Mouse (Mus musculus): ENCODE measurements around the gene Gtf2ird2. TPM values are rescaled to one million over a fixed set of nuclear protein-coding genes. Genes with fewer than 3 reads are reported as not detected.
A peak's percentile ranks its signal among the peaks of the same experiment; 100 is the strongest.

Gtf2ird2 gene
- polyA plus RNA-seq, 1 experiment from 2014 or later: 6.9 TPM

- Histone ChIP-seq H3K27ac (no peak overlapping the region), H3K9me3 (replicated peaks; ENCODE audit: low read length) (no peaks in the 10 kb centered on the region), H3K4me1 (replicated peaks; ENCODE audit: insufficient read depth, low read length) (no peaks in the 10 kb centered on the region), H3K36me3 (ENCODE audit: insufficient read depth, low read length) (peaks cover 88% of the 10 kb centered on the region), H3K4me3 (replicated peaks; ENCODE audit: low read depth, low read length) (no peak overlapping the region), H3K9ac (ENCODE audit: low read depth, low read length) (no peak overlapping the region), H3K4me2 (ENCODE audit: low read length) (no peak overlapping the region), H3K27me3 (ENCODE audit: insufficient read depth, low read length) (no peaks in the 10 kb centered on the region)
- no peak for ATAC-seq (replicated peaks; ENCODE audit: low FRiP score, low read depth)
- DNase-seq (ENCODE audit: low spot score): no peak
- TF ChIP-seq CTCF (IDR thresholded peaks at IDR 0.05; ENCODE audit: low read depth): no peak
- WGBS: 95% methylated on average over 2 of the region's 2 CpGs
These were observed 75.1 kb downstream of the Gtf2ird2 start for GRCm38 (mm10) chr5:134258934-134259333.

GRCm38 (mm10) chr5:134260001-134260636 is 76.3 kb downstream of the Gtf2ird2 start:
- WGBS: 90% methylated on average over 9 of the region's 9 CpGs
- Histone ChIP-seq H3K4me1 (replicated peaks; ENCODE audit: insufficient read depth, low read length) (no peaks in the 10 kb centered on the region), H3K9me3 (replicated peaks; ENCODE audit: low read length) (no peaks in the 10 kb centered on the region), H3K9ac (ENCODE audit: low read depth, low read length) (no peak overlapping the region), H3K4me3 (replicated peaks; ENCODE audit: low read depth, low read length) (no peak overlapping the region), H3K27ac (no peak overlapping the region), H3K27me3 (ENCODE audit: insufficient read depth, low read length) (no peaks in the 10 kb centered on the region), H3K4me2 (ENCODE audit: low read length) (no peak overlapping the region), H3K36me3 (ENCODE audit: insufficient read depth, low read length) (peaks cover 87% of the 10 kb centered on the region)
- DNase-seq (ENCODE audit: low spot score) (no peak), ATAC-seq (replicated peaks; ENCODE audit: low FRiP score, low read depth) (no peak)
- no peak for TF ChIP-seq CTCF (IDR thresholded peaks at IDR 0.05; ENCODE audit: low read depth)

GRCm38 (mm10) chr5:134265890-134266289 is 82.1 kb downstream of the Gtf2ird2 start:
- H3K4me1 ChIP-seq (replicated peaks; ENCODE audit: insufficient read depth, low read length): no peaks in the 10 kb centered on the region
- no peak overlapping the region for H3K27ac ChIP-seq
- no peak for TF ChIP-seq CTCF (IDR thresholded peaks at IDR 0.05; ENCODE audit: low read depth)
- no peak overlapping the region for H3K9ac ChIP-seq (ENCODE audit: low read depth, low read length)
- no peak for ATAC-seq (replicated peaks; ENCODE audit: low FRiP score, low read depth)
- H3K4me3 ChIP-seq (replicated peaks; ENCODE audit: low read depth, low read length): no peak overlapping the region
- no peaks in the 10 kb centered on the region for H3K9me3 ChIP-seq (replicated peaks; ENCODE audit: low read length)
- no peaks in the 10 kb centered on the region for H3K27me3 ChIP-seq (ENCODE audit: insufficient read depth, low read length)
- WGBS: 54% methylated on average over 2 of the region's 2 CpGs
- no peak for DNase-seq (ENCODE audit: low spot score)
- H3K4me2 ChIP-seq (ENCODE audit: low read length): no peak overlapping the region
- H3K36me3 ChIP-seq (ENCODE audit: insufficient read depth, low read length): peaks cover 80% of the 10 kb centered on the region

GRCm38 (mm10) chr5:134266404-134266803 is 82.6 kb downstream of the Gtf2ird2 start:
- ATAC-seq (replicated peaks; ENCODE audit: low FRiP score, low read depth) (no peak; the same call in 1 of the 2 replicates), DNase-seq (ENCODE audit: low spot score) (peak; percentile 44)
- TF ChIP-seq CTCF (IDR thresholded peaks at IDR 0.05; ENCODE audit: low read depth): no peak
- Histone ChIP-seq H3K4me3 (replicated peaks; ENCODE audit: low read depth, low read length) (no peak overlapping the region), H3K9me3 (replicated peaks; ENCODE audit: low read length) (no peaks in the 10 kb centered on the region), H3K36me3 (ENCODE audit: insufficient read depth, low read length) (peaks cover 80% of the 10 kb centered on the region), H3K27me3 (ENCODE audit: insufficient read depth, low read length) (no peaks in the 10 kb centered on the region), H3K9ac (ENCODE audit: low read depth, low read length) (no peak overlapping the region), H3K4me1 (replicated peaks; ENCODE audit: insufficient read depth, low read length) (no peaks in the 10 kb centered on the region), H3K27ac (no peak overlapping the region; the same call in 1 of the 2 replicates), H3K4me2 (ENCODE audit: low read length) (no peak overlapping the region)
- WGBS: 62% methylated on average over 18 of the region's 18 CpGs

DNA sequence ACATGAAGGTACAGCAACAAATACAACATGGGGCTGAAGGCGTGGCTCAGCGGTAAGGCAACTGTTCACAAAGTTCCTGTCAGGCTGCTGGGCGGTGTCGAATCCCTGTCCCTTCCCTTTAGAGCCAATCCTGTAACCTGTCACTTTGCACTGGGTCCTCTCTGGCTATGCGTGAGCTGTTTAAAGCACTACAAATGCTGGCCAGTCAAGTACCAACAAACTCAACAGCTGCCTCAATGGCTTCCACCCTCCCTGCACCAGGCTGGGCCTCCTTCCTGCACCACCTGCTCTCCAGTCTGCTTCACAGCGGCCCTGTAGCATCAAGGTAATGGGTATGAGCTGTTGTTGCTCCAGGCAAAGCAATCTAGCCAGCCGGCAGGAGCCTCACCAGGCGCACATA is 84.9 kb downstream of the Gtf2ird2 start:
- H3K36me3 ChIP-seq (ENCODE audit: insufficient read depth, low read length): peaks cover 82% of the 10 kb centered on the region
- ATAC-seq (replicated peaks; ENCODE audit: low FRiP score, low read depth) (no peak), DNase-seq (ENCODE audit: low spot score) (no peak)
- no peaks in the 10 kb centered on the region for H3K9me3 ChIP-seq (replicated peaks; ENCODE audit: low read length)
- no peak overlapping the region for H3K27ac ChIP-seq
- H3K4me2 ChIP-seq (ENCODE audit: low read length): no peak overlapping the region
- no peak for TF ChIP-seq CTCF (IDR thresholded peaks at IDR 0.05; ENCODE audit: low read depth)
- no peak overlapping the region for H3K4me3 ChIP-seq (replicated peaks; ENCODE audit: low read depth, low read length)
- H3K4me1 ChIP-seq (replicated peaks; ENCODE audit: insufficient read depth, low read length): no peaks in the 10 kb centered on the region
- H3K27me3 ChIP-seq (ENCODE audit: insufficient read depth, low read length): no peaks in the 10 kb centered on the region
- 96% methylated on average over 8 of the region's 8 CpGs for WGBS
- no peak overlapping the region for H3K9ac ChIP-seq (ENCODE audit: low read depth, low read length)

DNA sequence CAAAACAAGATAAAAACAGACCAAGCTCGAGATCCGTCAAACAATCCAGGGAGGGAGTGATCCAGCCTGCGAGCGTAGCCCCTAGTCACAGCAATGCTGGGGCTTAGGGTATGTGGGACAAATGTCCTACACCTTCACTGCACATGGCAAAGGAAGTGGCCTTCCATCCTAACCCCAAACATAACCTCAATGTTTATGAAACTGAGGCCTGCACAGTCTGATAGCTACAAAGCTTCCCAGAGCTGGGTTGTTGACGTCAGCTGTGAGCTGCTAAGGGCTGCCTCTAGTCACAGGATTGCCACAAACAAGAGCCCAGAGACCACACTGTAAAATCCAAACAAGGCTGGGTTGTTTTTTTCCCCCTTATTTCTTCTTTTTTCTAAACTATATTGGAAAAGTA is 85.9 kb downstream of the Gtf2ird2 start:
- Histone ChIP-seq H3K27ac (no peak overlapping the region), H3K9ac (ENCODE audit: low read depth, low read length) (no peak overlapping the region), H3K4me2 (ENCODE audit: low read length) (no peak overlapping the region), H3K27me3 (ENCODE audit: insufficient read depth, low read length) (no peaks in the 10 kb centered on the region), H3K4me3 (replicated peaks; ENCODE audit: low read depth, low read length) (no peak overlapping the region), H3K4me1 (replicated peaks; ENCODE audit: insufficient read depth, low read length) (no peaks in the 10 kb centered on the region), H3K36me3 (ENCODE audit: insufficient read depth, low read length) (peaks cover 79% of the 10 kb centered on the region), H3K9me3 (replicated peaks; ENCODE audit: low read length) (no peaks in the 10 kb centered on the region)
- WGBS: 82% methylated on average over 5 of the region's 5 CpGs
- DNase-seq (ENCODE audit: low spot score): no peak
- no peak for TF ChIP-seq CTCF (IDR thresholded peaks at IDR 0.05; ENCODE audit: low read depth)
- no peak for ATAC-seq (replicated peaks; ENCODE audit: low FRiP score, low read depth)

DNA sequence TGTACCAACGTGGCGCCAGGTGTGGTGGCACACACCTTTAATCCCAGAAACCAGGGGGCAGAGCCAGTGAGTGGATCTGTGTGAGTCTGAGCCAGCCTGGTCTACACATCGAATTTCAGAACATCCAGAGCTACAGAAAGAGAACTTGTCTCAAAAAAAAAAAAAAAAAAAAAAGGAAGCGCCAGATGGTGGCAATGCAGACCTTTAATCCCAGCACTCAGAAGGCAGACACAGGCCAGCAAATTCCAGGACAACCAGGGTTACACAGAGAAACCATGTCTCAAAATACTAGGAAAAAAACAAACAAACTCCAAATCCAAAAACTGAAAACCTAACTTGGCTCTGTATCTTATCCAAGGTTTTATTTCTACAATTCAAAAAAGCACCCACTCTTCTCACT is 86.7 kb downstream of the Gtf2ird2 start:
- peak; percentile 7; the same call in 1 of the 2 replicates for TF ChIP-seq CTCF (IDR thresholded peaks at IDR 0.05; ENCODE audit: low read depth)
- WGBS: 87% methylated on average over 4 of the region's 4 CpGs
- Histone ChIP-seq H3K4me3 (replicated peaks; ENCODE audit: low read depth, low read length) (no peak overlapping the region), H3K36me3 (ENCODE audit: insufficient read depth, low read length) (peaks cover 76% of the 10 kb centered on the region), H3K9ac (ENCODE audit: low read depth, low read length) (no peak overlapping the region), H3K27me3 (ENCODE audit: insufficient read depth, low read length) (no peaks in the 10 kb centered on the region), H3K4me1 (replicated peaks; ENCODE audit: insufficient read depth, low read length) (no peaks in the 10 kb centered on the region), H3K9me3 (replicated peaks; ENCODE audit: low read length) (no peaks in the 10 kb centered on the region), H3K27ac (no peak overlapping the region), H3K4me2 (ENCODE audit: low read length) (no peak overlapping the region)
- no peak for DNase-seq (ENCODE audit: low spot score)
- ATAC-seq (replicated peaks; ENCODE audit: low FRiP score, low read depth): no peak
